Mouse (Mus musculus) adrenal gland, postnatal 14 days (tissue): Measurements from ENCODE around the gene Fam162a. TPM values are rescaled to one million over a fixed set of nuclear protein-coding genes. Genes with fewer than 3 reads are reported as not detected.
"Not testable (repeated sequence)": the region's sequence is repeated elsewhere in the genome, so short reads cannot be mapped to it uniquely, and the experiment has no call there.

Source experiments
- DNase-seq: peaks from one replicate; pipeline ENCODE4 v3.0.0; 2021; ENCODE audit warnings: mixed read lengths
- total RNA-seq: library from RNA; stranded (reverse); gene quantifications from 2 replicates; pipeline ENCODE4 v1.2.3, GENCODE M21; 2021

Gene Fam162a
- total RNA-seq, 1 experiment from 2014 or later, result 206 TPM

- not testable (repeated sequence) for DNase-seq
Measured at GRCm38 (mm10) chr16:36062534-36062933, 8.9 kb downstream of the Fam162a start.

- peak; percentile 28 for DNase-seq
Measured at GRCm38 (mm10) chr16:36057933-36058475, 13.4 kb downstream of the Fam162a start.

- DNase-seq, result peak; percentile 63
Measured at GRCm38 (mm10) chr16:36056416-36056815, 15.0 kb downstream of the Fam162a start.

- DNase-seq, result no peak
Measured at GRCm38 (mm10) chr16:36054920-36055319, 16.5 kb downstream of the Fam162a start.

- no peak for DNase-seq
Measured at GRCm38 (mm10) chr16:36053524-36054275, 17.7 kb downstream of the Fam162a start.

GRCm38 (mm10) chr16:36051491-36051890 is 19.9 kb downstream of the Fam162a start:
- no peak for DNase-seq

GRCm38 (mm10) chr16:36047538-36047937 is 23.9 kb downstream of the Fam162a start:
- DNase-seq, result no peak

GRCm38 (mm10) chr16:36043964-36044363 is 27.4 kb downstream of the Fam162a start:
- DNase-seq, result no peak

GRCm38 (mm10) chr16:36043073-36043472 is 28.3 kb downstream of the Fam162a start:
- DNase-seq, result no peak

GRCm38 (mm10) chr16:36041625-36042020 is 29.8 kb downstream of the Fam162a start:
- DNase-seq, result no peak

- peak; percentile 94 for DNase-seq
Measured at GRCm38 (mm10) chr16:36040640-36041624, 30.5 kb downstream of the Fam162a start, which contains the start of gene Wdr5b. Gene Wdr5b, plus strand, starts transcription at chr16:36041190.

- not testable (repeated sequence) for DNase-seq
Measured at GRCm38 (mm10) chr16:36028120-36028519, 43.3 kb downstream of the Fam162a start.

- DNase-seq, result no peak
Measured at GRCm38 (mm10) chr16:36016335-36016734, 55.1 kb downstream of the Fam162a start.

GRCm38 (mm10) chr16:36008396-36008795 is 63.0 kb downstream of the Fam162a start:
- DNase-seq, result no peak

- DNase-seq, result not testable (repeated sequence)
Measured at GRCm38 (mm10) chr16:35998852-35999251, 72.5 kb downstream of the Fam162a start.

Other genes with a start within 250 kb of the Fam162a start
- 10.0 and 15.4 TPM in 2 replicates for gene Parp14, start 200.1 kb downstream of the Fam162a start, total RNA-seq
- gene Parp9, start 133.1 kb downstream of the Fam162a start, total RNA-seq, result 13.8 and 16.1 TPM in 2 replicates
- gene Dtx3l, start 132.4 kb downstream of the Fam162a start, total RNA-seq, result 9.4 and 11.7 TPM in 2 replicates
- gene Kpna1, start 92.8 kb downstream of the Fam162a start, total RNA-seq, result 62.9 and 69.5 TPM in 2 replicates
- 3.6 and 5.1 TPM in 2 replicates for gene Wdr5b, start 30.4 kb downstream of the Fam162a start, total RNA-seq
- 50.9 and 54.6 TPM in 2 replicates for gene Ccdc58, start 91 bp upstream of the Fam162a start, total RNA-seq
- gene Csta1, start 59.6 kb upstream of the Fam162a start, total RNA-seq, result not detected in 2 replicates
- not detected in 2 replicates for gene Stfa2l1, start 85.2 kb upstream of the Fam162a start, total RNA-seq
- 1.0 TPM in 1 of 2 replicates, not detected in the other for gene Gm5483, start 112.6 kb upstream of the Fam162a start, total RNA-seq
- gene Gm5416, start 138.8 kb upstream of the Fam162a start, total RNA-seq, result not detected in 2 replicates
- not detected in 2 replicates for gene 2010005H15Rik, start 149.9 kb upstream of the Fam162a start, total RNA-seq
- not detected in 2 replicates for gene Stfa1, start 205.4 kb upstream of the Fam162a start, total RNA-seq